Mouse (Mus musculus) liver, embryonic 13.5 days (tissue): Measurements from ENCODE around the gene Bmpr1b. TPM values are rescaled to one million over a fixed set of nuclear protein-coding genes. Genes with fewer than 3 reads are reported as not detected.

Experiments
- ATAC-seq: fragments of 200-750 bp; cut with Nextera tagmentation; 2 replicates; pipeline ENCODE4 v1.8.0; 2017; ENCODE audit warnings: low read depth, mild to moderate bottlenecking, moderate number of reproducible peaks, moderate library complexity
- DNase-seq: peaks from one replicate; pipeline ENCODE4 v3.0.0; 2022
- H3K27ac ChIP-seq: fragments of 300-500 bp; sonication (generic); 2 replicates; pipeline ENCODE4 v1.5.1; 2015; ENCODE audit warnings: moderate library complexity, mild to moderate bottlenecking, inconsistent platforms
- H3K27me3 ChIP-seq: fragments of 300-500 bp; sonication (generic); 2 replicates; pipeline ENCODE4 v1.6.1; 2015; ENCODE audit warnings: mild to moderate bottlenecking, inconsistent platforms
- H3K36me3 ChIP-seq: fragments of 300-500 bp; sonication (generic); 2 replicates; pipeline ENCODE4 v1.6.1; 2015; ENCODE audit warnings: mild to moderate bottlenecking, inconsistent platforms
- H3K4me1 ChIP-seq: fragments of 300-500 bp; sonication (generic); replicated peaks from 2 replicates; pipeline ENCODE4 v1.6.1; 2015; ENCODE audit warnings: inconsistent platforms
- H3K4me2 ChIP-seq: fragments of 300-500 bp; sonication (generic); 2 replicates; pipeline ENCODE4 v1.6.1; 2015; ENCODE audit warnings: inconsistent platforms, mild to moderate bottlenecking, moderate library complexity
- H3K4me3 ChIP-seq: fragments of 300-500 bp; sonication (generic); replicated peaks from 2 replicates; pipeline ENCODE4 v1.5.1; 2015; ENCODE audit warnings: mild to moderate bottlenecking, inconsistent platforms
- H3K9ac ChIP-seq: fragments of 300-500 bp; sonication (generic); 2 replicates; pipeline ENCODE4 v1.6.1; 2015; ENCODE audit warnings: mild to moderate bottlenecking, inconsistent platforms
- H3K9me3 ChIP-seq: fragments of 300-500 bp; sonication (generic); replicated peaks from 2 replicates; pipeline ENCODE4 v1.6.1; 2016; ENCODE audit warnings: inconsistent platforms
- WGBS: fragments of 180-500 bp; shearing (Covaris S2); methylation state at CpG from one replicate; pipeline ENCODE4 v1.1.7; 2015; ENCODE audit not compliant: insufficient replicate concordance; 5-methylcytosine and 5-hydroxymethylcytosine counted together
- polyA plus RNA-seq: library from polyadenylated mRNA; unstranded; fragments of >200 nt; fragmentation: Nextera tagmentation; extraction: Ambion mirVana; gene quantifications from 2 replicates; pipeline ENCODE4 v1.2.1, GENCODE M21; 2015

Bmpr1b gene
- polyA plus RNA-seq, 1 experiment from 2014 or later: 0.18 TPM

DNA sequence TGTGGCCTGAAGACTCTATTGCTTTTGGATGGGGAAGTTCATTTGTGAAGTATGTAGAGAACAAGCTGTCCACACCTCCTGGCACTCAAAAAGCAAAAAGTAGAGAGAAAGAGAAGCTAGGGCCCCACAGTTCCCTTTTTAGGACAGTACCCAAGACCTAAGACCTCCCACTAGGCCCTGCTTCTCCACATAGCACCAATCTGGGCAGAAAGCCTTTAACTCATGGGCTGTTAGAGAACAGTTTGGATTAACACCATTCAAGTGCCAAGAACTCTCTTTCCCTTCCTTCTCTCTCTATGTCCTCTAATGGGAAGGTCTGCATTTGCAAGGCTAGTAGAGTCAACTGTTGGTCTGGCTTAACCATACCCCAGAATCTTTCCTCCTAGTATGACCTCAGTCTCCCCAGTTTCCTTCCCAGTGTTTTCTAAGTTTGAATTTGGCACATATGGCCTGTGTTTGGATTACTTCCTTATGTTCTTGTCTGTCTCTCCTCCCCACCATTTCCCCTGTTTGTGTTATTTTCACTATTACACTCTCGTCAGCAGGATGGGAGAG lies 102.4 kb downstream of the Bmpr1b start:
- no peak for DNase-seq
- Histone ChIP-seq H3K9me3 (no peaks in the 10 kb centered on the region), H3K4me1 (no peaks in the 10 kb centered on the region), H3K4me2 (no peak overlapping the region), H3K9ac (no peak overlapping the region), H3K36me3 (no peaks in the 10 kb centered on the region), H3K27me3 (no peaks in the 10 kb centered on the region), H3K4me3 (no peak overlapping the region), H3K27ac (no peak overlapping the region)
- no peak for ATAC-seq
- 57% methylated on average over 1 of the region's 1 CpGs for WGBS

DNA sequence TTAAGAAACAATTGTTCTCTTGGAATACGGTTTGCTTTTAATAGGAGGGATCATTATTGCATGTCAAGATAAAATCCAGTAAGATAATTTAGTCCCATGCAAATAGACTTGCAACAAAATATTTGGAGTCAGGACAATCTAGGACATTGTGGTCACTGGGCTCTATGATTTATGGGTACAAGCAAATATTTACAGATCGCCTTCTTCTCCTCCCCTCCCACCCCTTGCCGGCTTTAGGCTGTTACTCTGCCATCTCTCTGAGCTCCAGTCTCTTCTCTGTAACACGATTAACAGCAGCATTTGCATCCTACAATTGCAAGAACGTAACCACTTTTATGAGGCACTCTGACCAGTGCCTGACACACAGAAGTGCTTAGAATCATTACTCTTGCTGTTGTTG lies 104.1 kb downstream of the Bmpr1b start:
- no peaks in the 10 kb centered on the region for H3K27me3 ChIP-seq
- ATAC-seq (no peak), DNase-seq (no peak)
- no peak overlapping the region for H3K9ac ChIP-seq
- H3K27ac ChIP-seq: no peak overlapping the region
- H3K4me3 ChIP-seq: no peak overlapping the region
- H3K9me3 ChIP-seq: no peaks in the 10 kb centered on the region
- no peaks in the 10 kb centered on the region for H3K36me3 ChIP-seq
- WGBS: 57% methylated on average over 5 of the region's 5 CpGs
- no peaks in the 10 kb centered on the region for H3K4me1 ChIP-seq
- H3K4me2 ChIP-seq: no peak overlapping the region

DNA sequence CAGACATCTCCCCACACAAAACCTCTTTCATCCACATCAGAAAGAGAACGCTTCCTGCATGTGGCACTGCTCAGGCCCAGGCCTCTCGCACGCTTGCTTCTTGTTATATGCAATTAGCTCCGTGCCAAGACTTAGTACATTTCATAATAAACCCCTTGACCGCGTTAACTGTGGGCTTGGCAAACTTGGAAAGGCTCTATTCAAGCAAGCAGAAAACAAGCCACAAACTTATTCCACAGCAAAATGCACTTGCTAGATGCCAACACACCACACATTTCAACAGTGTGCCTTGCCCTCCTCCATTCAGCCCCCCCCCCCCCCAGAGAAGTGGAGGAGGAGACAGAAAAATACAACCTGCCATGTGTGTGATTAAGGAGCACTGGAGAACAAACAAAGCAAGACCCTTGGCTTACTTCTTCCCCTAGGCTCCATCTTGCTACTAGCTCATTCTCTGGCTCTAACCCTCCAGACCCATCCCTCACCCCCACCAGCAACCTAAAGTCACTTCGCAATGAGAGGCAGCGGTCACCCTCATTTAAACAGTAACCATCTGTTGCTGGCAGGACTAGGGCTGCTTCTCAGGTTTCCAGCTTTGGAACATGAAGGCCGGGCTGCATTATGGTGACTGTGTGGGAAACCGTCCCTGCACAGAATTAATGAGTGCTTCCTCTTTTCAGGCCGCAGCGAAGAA lies 105.5 kb downstream of the Bmpr1b start:
- no peak overlapping the region for H3K4me3 ChIP-seq
- WGBS: 55% methylated on average over 12 of the region's 12 CpGs
- no peak overlapping the region for H3K27ac ChIP-seq
- no peaks in the 10 kb centered on the region for H3K27me3 ChIP-seq
- H3K4me1 ChIP-seq: no peaks in the 10 kb centered on the region
- no peaks in the 10 kb centered on the region for H3K9me3 ChIP-seq
- no peaks in the 10 kb centered on the region for H3K36me3 ChIP-seq
- DNase-seq (no peak), ATAC-seq (no peak)
- H3K9ac ChIP-seq: no peak overlapping the region
- H3K4me2 ChIP-seq: no peak overlapping the region

DNA sequence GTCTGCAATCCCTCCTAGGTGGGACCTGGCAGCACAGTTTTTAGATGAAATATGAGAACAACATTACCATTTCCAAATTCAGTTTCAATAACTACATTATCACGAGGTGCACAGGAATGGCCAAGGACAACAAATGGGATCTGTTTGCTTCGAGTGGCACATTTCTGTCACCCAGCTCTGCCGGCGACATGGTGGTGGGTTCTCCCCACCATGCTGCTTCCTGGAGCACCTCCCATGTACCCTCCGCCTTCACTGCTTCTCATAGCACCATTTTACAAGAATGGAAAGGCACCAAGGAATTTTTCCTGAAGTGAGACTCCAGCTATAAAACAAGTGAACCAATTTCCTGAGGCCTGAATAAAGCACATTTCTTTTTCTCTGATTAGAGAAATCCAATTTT lies 108.0 kb downstream of the Bmpr1b start:
- H3K36me3 ChIP-seq: no peaks in the 10 kb centered on the region
- no peak overlapping the region for H3K27ac ChIP-seq
- H3K4me1 ChIP-seq: no peaks in the 10 kb centered on the region

DNA sequence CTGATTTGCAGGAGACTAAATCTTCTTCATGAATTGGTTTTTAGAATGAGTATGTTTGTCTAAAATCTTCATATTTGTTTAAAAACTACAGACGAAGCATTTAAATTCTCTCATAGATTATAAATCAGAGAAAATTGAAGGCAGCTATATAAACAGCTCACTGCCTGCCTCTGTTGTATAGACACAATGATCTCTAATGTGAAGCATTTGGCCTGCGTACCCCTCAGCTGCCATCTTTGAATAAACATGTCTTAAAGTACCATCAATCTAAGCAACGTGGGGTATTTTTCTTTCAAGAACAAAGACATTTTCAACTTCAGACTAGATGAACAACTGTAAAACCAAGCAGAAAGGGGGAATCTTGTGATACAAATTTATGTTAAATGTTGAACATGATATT lies 109.3 kb downstream of the Bmpr1b start:
- Histone ChIP-seq H3K4me3 (no peak overlapping the region), H3K27me3 (no peaks in the 10 kb centered on the region), H3K9me3 (no peaks in the 10 kb centered on the region), H3K4me1 (no peaks in the 10 kb centered on the region), H3K27ac (no peak overlapping the region), H3K36me3 (no peaks in the 10 kb centered on the region), H3K4me2 (no peak overlapping the region), H3K9ac (no peak overlapping the region)
- ATAC-seq (no peak), DNase-seq (no peak)
- WGBS: 66% methylated on average over 3 of the region's 3 CpGs

More for the DNA sequence above, 108.0 kb downstream of the Bmpr1b start:
- DNase-seq (no peak), ATAC-seq (no peak)
- H3K27me3 ChIP-seq: no peaks in the 10 kb centered on the region
- H3K9ac ChIP-seq: no peak overlapping the region
- WGBS: 75% methylated on average over 5 of the region's 5 CpGs
- no peak overlapping the region for H3K4me2 ChIP-seq
- H3K4me3 ChIP-seq: no peak overlapping the region
- no peaks in the 10 kb centered on the region for H3K9me3 ChIP-seq

DNA sequence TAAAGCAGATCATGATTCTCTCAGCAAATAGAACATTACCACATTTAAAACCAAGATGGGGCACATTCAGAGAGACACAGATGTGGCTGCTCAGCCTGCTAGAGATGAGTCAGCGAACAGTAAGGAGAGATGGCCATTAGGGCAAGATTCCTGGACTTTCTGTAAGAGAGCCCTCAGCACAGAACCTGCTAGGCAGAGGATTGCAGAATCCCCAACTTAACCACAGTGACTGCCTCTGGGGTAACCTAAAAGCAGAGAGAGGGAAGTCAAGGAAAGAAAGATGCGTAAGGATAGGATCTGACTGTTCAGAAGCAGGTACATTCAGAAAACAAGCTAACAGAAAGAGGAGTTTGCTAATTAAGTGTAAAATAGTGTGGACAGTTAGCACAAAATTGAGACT lies 118.5 kb downstream of the Bmpr1b start:
- H3K27ac ChIP-seq: no peak overlapping the region
- 77% methylated on average over 2 of the region's 2 CpGs for WGBS
- no peak for DNase-seq
- no peaks in the 10 kb centered on the region for H3K36me3 ChIP-seq
- H3K4me2 ChIP-seq: no peak overlapping the region
- no peaks in the 10 kb centered on the region for H3K27me3 ChIP-seq
- H3K9me3 ChIP-seq: no peaks in the 10 kb centered on the region
- no peak for ATAC-seq
- H3K4me1 ChIP-seq: no peaks in the 10 kb centered on the region
- no peak overlapping the region for H3K9ac ChIP-seq
- H3K4me3 ChIP-seq: no peak overlapping the region

DNA sequence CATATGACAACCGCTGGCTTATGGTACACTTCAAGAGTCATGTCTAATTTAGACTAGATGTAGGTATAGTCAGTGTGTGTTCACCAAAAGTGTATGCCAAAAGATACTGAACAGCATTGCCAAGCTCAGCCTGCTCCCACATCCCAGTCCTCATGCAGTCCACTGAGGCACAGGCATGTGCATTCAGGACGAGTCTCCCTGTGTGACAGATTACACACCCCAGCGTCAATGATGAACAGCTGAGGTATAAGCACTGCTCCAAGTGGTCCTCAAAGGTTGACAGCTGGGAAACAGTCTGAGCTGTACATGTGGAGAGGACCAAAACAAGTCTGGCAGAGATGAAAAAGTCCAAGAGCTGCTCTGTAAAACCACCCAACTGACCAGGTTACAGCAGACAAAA lies 119.6 kb downstream of the Bmpr1b start:
- Histone ChIP-seq H3K27me3 (no peaks in the 10 kb centered on the region), H3K36me3 (no peaks in the 10 kb centered on the region), H3K4me3 (no peak overlapping the region), H3K4me2 (no peak overlapping the region), H3K9me3 (no peaks in the 10 kb centered on the region), H3K27ac (no peak overlapping the region), H3K9ac (no peak overlapping the region), H3K4me1 (no peaks in the 10 kb centered on the region)
- ATAC-seq (no peak), DNase-seq (no peak)
- 67% methylated on average over 3 of the region's 3 CpGs for WGBS

DNA sequence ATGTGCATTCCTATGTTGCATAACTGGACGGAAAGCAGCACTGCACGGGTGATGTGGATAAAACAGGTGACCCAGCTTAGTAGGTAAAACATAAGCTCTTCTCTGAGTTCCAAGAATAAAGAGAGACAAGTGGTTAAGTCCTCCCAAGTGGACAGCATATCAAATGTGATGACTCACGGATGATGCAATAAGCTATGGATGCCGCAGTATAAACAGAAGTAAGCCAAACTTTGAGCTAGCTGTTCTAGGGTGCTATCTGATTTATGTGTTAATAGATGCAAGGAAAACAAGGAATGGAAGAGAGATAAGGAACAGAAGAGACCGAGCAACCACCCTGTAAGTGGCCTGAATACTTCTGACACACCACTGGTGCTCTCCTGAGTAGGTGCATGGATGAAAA lies 120.1 kb downstream of the Bmpr1b start:
- DNase-seq (no peak), ATAC-seq (no peak)
- Histone ChIP-seq H3K9me3 (no peaks in the 10 kb centered on the region), H3K9ac (no peak overlapping the region), H3K27ac (no peak overlapping the region), H3K27me3 (no peaks in the 10 kb centered on the region), H3K4me3 (no peak overlapping the region), H3K4me2 (no peak overlapping the region), H3K4me1 (no peaks in the 10 kb centered on the region), H3K36me3 (no peaks in the 10 kb centered on the region)
- whole genome bisulfite sequencing: 68% methylated on average over 5 of the region's 5 CpGs

DNA sequence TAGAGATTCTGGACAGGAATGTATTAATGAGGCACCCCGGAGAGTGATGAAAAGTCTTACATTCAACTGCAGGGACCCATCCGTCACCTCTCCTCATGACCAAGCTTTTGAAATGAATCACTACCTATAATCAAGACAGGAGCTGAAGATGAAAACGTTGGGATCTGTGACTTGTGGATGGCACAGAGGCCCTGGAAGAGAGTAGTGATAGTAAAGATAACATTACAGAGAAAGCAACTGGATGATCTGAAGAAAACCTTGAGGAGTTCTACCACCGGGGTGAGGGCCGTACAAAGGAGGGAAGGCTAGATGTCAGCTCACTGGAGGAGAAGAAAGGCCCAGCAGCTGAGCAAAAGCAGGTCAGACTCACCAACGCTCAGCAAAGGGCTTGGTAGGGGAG lies 120.7 kb downstream of the Bmpr1b start:
- Histone ChIP-seq H3K36me3 (no peaks in the 10 kb centered on the region), H3K9me3 (no peaks in the 10 kb centered on the region), H3K4me2 (no peak overlapping the region), H3K4me1 (no peaks in the 10 kb centered on the region), H3K4me3 (no peak overlapping the region), H3K27ac (no peak overlapping the region), H3K27me3 (no peaks in the 10 kb centered on the region), H3K9ac (no peak overlapping the region)
- DNase-seq (no peak), ATAC-seq (no peak)
- WGBS: 59% methylated on average over 6 of the region's 6 CpGs

DNA sequence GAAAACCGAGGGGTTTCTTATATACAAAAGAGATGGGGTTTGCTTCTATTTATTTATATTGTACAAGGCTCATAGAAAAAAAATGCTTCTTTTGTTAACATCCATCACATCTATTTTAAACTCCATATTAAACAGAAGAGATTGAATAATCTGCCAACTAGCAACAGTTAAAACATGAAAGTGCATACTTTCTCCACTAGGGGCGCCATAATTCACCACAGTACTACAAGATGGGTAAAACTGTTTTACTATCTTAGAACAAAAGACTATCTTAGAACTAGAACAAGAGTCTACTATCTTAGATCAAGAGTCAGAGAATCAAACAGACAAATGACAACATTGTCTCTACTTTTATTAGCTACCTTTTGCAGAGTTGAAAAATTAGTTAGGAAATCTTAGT lies 125.8 kb downstream of the Bmpr1b start:
- no peaks in the 10 kb centered on the region for H3K36me3 ChIP-seq
- WGBS: 28% methylated on average over 2 of the region's 2 CpGs

DNA sequence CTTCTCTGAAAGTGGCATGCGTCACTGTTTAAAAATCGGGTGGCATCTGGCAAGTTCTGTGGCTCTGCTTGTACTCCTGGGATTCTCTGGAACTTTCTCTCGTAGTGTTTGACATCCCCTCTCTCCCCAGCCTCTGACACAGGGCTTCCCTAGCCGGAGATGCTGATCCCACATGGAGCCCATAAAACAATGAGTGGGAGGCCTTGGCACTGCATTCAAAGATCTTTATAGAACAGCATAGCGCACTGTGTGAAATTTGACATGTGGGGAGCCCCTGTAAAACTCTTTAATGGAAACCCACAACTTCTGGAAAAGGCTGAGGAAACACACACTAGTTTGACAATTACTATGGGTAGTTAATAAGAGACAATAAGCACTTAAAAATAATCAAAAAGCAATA lies 126.2 kb downstream of the Bmpr1b start:
- Histone ChIP-seq H3K4me3 (no peak overlapping the region), H3K27ac (no peak overlapping the region), H3K4me1 (no peaks in the 10 kb centered on the region), H3K36me3 (no peaks in the 10 kb centered on the region), H3K9ac (no peak overlapping the region), H3K27me3 (no peaks in the 10 kb centered on the region), H3K9me3 (no peaks in the 10 kb centered on the region), H3K4me2 (no peak overlapping the region)
- 71% methylated on average over 5 of the region's 5 CpGs for WGBS
- no peak for ATAC-seq
- DNase-seq: no peak

More for the DNA sequence above, 125.8 kb downstream of the Bmpr1b start:
- Histone ChIP-seq H3K4me2 (no peak overlapping the region), H3K9ac (no peak overlapping the region), H3K4me3 (no peak overlapping the region), H3K27ac (no peak overlapping the region), H3K27me3 (no peaks in the 10 kb centered on the region), H3K4me1 (no peaks in the 10 kb centered on the region), H3K9me3 (no peaks in the 10 kb centered on the region)
- ATAC-seq (no peak), DNase-seq (no peak)

DNA sequence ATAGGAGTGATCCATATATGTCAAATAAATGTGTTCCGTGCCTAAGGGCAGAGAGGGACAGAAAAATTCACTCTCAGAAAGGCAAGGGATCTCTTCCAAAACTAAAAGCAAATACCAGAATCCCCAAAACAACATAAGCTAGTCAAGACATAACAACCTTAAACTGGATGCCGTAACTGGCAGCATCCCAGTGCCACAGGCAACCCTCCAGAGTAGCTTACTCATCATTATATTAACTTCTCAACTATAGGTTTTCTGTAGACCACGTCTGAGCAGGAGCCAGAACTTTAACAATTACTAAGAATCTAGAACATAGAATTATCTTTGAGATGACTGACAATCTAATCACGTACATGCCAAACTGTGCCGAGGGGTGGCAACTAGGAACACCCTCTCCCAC lies 128.9 kb downstream of the Bmpr1b start:
- no peak overlapping the region for H3K4me3 ChIP-seq
- H3K27me3 ChIP-seq: no peaks in the 10 kb centered on the region
- H3K9me3 ChIP-seq: no peaks in the 10 kb centered on the region
- DNase-seq (no peak), ATAC-seq (no peak)
- H3K4me1 ChIP-seq: no peaks in the 10 kb centered on the region
- H3K9ac ChIP-seq: no peak overlapping the region
- H3K36me3 ChIP-seq: no peaks in the 10 kb centered on the region
- H3K4me2 ChIP-seq: no peak overlapping the region
- 65% methylated on average over 5 of the region's 5 CpGs for WGBS
- H3K27ac ChIP-seq: no peak overlapping the region
